Mouse (Mus musculus) retina, postnatal 1 day (tissue): ENCODE data around the gene Clasp2.
"Not testable (repeated sequence)": the region's sequence is repeated elsewhere in the genome, so short reads cannot be mapped to it uniquely, and the experiment has no call there.

Experiments
- DNase-seq: peaks from one replicate; pipeline ENCODE4 v3.0.0-alpha.2; 2012

Clasp2 gene

DNA sequence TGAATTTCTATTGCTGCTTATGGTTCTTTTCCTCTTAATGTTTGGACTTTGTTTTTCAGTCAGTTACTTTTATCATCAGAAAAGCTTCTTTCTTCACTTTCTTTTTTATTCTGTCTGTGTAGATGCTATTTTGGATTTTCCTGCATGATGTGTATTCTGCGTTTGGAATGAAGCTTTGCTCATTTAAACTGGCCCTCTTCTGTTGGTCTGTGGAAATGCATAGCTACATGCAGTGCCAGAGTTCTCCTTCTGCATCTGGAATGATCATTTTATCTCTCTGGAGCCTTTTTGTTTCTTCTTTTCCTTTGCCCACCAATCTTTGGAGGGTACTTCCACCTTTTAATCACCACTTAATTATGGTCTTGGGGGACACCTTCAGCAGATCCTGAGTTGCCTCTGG, 80.9 kb downstream of the Clasp2 start:
- DNase-seq = no peak

DNA sequence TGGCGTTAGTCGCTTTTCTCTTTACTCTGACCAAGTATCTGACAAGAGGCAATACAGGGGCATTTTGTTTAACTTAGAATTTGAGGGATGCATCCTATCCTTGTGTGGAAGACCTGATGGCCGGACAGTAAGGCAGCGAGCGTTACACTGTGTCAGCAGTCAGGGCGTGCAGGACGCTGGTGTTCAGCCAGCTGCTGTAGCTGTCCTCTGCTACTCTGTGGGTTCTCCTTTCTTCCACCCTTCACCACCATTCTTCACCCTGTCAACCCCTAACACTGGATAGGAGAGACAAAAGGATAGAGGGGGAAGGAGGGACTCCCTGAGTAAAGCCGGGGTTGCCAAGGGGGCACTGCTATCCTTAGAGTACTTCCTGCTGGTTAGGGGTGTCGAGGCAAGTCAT, 87.4 kb downstream of the Clasp2 start:
- no peak for DNase-seq

DNA sequence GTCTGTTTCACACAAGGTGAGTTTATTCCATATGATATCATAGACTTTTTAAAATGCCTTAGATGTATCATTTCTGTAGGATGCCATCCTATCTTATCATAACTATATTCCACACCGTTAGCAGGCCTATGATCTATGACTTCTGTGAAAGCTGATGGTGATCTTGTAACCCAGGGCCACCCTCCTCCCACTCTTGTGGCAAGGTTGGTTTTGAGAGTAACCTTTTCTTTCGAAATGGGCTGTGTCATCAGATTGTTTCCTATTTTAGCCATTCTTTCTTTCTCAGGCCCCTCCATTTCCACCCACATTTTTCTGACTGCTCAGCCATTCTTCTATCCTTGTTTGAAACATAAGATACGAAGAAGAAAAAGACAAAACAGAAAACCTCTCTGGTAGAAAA, 88.9 kb downstream of the Clasp2 start:
- no peak for DNase-seq

DNA sequence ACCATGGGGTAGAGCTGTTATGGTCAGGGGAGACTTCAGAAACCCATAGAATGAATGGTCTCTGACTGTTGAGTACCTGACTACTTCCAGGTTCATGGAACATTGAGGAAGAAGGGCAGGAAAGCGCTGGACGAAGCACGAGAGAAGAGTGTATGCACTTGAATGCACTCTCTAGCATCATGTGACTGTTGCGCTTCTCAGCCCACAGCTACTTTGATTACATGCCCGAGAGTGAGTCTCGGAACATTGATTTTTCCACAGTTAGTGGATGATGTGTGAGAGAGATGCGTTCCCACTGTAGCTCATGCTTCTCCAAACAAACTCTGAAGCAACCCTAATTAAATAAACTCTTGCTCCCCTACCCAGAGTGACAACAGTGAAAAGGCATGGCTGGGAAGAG, 92.2 kb downstream of the Clasp2 start:
- DNase-seq = no peak

DNA sequence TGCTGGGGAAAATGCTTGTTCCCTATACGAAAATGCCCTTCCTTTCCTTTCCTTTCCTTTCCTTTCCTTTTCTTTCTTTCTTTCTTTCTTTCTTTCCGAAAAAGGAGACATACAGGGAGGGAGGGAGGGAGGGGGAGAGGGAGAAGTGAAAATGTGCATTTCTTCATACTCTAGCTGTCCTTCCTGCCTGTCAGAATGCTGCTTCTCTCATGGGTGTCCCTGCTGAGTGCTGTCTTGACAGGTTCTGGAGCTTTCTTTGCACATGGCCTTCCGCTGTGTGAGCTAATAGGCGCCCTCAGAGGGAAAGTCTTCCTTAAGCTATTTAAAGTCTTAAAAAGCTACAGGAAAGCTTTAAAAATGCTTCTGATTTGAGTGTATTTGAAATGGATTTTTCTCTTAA, 95.7 kb downstream of the Clasp2 start:
- DNase-seq = no peak

DNA sequence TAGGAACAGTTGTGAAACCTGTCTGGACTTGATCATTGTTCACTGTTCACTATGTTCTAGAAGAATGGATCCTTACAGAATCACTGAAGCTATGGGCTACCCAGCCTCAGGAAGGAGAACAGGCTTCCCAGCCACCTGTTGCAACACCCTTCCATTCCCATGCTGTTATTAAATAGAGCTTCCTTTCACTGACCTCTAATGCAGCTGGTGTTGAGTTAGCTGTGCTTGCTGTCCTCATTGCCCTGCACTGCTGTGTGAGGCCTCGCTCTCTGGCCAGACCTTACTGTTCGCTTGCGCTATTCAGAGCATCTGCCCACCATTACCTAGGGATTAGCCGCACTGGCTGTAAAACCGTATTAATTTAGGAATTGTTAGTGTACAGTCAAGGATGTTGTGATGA, 96.2 kb downstream of the Clasp2 start:
- peak; percentile 56 for DNase-seq

DNA sequence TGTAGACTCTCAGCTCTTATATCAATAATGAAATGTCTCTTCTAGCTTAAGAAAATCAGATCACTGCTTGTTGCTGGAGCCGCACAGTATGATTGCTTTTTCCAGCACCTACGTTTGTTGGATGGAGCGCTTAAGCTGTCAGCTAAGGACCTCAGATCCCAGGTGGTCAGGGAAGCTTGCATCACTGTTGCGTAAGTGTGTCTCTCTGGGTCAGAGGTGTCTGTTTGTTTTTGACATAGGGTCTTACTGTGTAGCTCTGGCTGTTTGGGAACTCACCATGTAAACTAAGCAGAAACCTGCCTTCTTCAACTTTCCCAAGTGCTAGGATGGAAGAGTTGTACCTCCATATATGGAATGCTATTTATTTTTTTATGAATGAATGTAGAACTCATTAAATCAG, 102.8 kb downstream of the Clasp2 start:
- DNase-seq = no peak

DNA sequence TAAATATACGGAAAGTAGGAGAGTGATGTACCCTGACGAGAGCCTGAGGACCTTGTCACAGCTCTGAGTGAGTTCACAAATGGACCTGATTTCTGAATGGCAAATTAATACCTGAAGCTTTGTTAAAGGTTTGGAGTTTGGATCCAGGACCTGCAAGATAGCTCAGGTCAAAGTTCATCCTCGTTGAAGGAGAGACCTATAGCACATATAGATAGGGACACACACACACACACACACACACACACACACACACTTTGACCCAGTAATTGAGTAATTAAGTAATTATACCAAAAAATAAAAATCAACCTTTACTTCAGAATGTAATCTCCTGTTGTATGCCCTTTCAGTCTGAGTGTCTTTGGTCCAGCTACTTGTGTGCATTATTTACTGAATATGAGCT, 114.2 kb downstream of the Clasp2 start:
- DNase-seq = no peak

DNA sequence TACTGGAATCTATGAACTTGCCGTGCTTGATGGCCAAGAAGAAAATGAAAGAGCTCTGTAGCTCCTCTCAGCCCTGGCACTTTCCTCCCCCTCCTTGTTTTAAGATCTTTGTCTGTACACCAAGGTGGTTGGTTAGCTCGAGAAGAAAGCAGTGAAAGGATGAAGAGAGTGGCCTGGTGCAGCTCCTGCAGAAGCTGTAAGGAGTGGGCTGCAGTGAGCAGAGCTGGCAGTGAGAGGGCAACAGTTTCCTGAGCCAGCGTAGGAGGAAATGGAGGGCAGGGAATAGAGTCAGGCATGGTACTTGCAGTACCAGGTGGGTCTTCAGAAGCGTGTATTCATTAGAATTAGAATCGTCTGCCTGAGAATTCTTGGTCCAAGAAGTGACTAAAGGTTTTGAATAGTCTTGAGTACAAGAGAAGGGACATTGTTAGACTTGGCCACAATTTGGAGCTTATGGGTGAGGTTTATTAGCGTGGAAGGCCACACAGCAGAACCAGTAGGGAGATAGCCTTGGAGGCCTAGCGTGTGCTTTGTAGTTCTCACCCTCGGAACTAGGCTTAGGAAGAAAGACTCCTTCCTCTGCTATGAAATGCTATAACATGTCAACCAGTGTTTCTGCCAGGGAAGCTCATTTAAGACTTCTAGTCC, 116.1 kb downstream of the Clasp2 start:
- no peak for DNase-seq

DNA sequence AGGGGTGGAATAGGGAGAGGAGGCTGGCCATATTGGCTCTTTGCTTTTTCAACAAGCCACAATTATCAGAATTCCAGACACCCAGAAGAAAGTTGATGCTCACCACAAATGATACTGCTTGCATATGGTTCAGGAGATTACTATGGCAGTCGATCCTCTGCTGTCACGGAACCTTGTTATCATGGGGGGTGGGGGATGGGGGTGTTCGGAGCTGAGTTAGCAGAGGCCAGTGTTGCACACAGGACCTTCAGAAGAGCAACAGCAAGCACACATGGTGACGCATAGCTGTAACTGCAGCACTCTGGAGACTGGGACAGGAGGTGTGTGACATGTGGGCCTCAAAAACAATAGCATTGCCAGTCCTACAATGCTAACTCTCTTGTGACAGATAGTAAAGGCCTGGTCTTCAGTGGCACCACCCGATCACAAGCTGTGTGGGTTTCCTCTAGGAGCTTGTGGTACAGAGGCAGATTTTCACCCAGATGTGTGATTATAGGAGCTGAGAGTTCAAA, 116.7 kb downstream of the Clasp2 start:
- DNase-seq = no peak

DNA sequence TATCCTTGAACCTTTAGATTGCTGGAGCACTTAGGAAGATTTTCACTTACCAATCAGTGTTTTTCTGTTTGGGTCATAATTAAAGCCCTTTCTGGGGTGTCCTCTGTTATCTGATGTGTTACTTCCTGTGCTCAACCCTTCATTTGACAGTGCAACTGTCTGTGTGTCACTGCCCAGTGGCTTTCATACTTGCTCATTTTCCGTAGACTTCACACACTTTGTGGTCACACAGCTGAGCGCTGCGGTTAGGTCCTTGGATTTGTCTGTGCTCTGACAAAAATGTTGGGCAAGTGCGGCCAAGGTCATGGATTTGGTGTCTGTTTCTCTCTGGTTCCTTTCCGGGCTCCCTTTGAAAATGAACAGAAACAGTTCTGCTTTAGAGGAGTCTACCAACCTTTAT, 118.1 kb downstream of the Clasp2 start:
- DNase-seq = no peak

DNA sequence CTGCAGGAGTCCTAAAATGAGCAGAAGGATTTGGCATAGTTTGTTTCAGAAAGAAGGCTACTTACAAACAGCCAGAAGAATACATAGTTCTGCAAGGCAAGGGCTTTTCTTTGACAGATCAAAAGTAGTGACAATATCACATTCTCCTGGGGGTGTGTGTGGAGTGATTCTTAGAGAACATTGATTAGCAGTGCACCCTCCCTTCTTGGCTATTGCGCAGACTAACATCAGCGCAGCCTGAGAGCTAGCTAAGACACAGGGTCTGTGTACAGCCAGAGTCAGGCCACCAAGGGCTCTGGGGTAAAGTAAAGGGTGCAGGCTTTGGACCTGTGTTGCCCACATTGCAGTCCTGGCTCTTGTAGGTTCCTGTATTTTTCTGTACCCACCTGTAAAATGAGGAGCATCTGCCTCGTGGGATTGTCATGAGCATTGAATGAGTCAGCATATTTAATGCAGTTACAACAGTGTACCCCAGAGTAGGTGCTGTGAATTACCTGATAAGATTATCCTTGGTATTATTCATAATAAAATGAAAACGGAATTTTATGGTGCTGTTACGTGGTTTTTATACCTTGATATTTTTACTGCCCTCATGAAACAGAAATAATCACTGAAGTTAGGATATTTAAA, 122.2 kb downstream of the Clasp2 start:
- DNase-seq = no peak

DNA sequence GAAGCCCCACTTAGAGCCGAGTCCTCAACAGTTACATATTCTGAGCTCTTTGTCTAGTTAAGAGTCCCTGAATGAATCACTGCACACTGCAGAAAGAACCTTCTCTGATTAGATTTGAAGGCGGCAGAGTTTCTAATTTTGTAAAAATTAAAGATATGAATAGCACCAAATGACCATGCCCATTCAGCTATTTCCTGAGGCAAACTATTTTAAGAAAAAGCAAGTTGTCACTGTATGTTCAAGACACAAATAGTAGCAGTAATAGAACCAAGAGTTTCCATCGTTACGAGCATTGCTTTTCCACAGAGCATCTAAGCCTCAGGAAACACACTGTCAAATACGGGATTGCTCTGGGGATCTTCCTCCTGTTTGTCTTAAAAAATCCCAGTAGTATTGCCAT, 126.7 kb downstream of the Clasp2 start:
- no peak for DNase-seq

DNA sequence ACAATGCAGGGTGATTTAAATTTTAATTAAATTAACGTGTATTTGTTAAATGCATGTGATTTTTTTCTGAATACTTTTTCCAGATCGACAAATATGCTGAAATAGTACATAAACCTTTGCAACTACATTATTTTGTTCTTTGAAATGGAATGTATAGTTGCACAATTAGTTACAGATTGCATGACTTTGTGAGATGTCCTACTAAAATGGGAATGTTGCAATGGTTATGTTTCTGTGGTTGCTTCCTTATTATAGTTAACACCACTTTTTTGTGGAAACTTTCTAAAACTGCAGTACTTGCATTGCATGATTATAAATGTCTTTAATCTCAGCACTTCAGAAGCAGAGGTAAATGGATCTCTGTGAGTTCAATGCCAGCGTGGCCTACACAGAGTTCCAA, 153.6 kb downstream of the Clasp2 start:
- no peak for DNase-seq

DNA sequence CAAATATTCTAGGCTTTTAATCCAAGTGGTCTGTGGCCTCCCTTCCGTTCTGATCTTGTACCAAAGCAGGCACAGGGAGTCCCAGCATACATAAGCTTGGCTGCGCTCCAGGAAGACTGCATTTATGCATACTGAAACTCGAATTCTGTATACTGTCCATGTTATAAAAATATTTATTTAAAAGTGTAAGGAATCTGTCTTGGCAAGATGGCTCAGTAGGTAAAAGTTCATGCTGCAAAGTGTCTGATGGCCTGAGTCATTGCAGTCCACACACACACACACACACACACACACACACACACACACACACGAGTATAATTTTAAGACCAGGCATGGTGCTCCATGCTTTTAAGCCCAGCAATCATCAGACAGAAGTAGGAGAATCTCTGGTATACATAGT, 161.9 kb downstream of the Clasp2 start:
- no peak for DNase-seq

DNA sequence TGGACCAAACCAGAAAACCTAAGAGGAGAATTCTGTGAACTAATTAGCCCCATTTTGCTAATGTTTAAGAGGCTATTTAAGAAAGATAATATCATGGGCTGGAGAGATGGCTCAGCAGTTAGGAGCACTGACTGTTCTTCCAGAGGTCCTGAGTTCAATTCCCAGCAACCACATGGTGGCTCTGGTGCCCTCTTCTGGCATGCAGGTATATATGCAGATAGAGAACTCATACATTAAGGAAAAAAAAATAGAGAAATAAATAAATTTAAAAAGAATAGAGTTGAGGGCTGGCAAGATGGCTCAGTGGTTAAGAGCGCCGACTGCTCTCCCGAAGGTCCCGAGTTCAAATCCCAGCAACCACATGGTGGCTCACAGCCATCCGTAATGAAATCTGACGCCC, 163.0 kb downstream of the Clasp2 start:
- not testable (repeated sequence) for DNase-seq

DNA sequence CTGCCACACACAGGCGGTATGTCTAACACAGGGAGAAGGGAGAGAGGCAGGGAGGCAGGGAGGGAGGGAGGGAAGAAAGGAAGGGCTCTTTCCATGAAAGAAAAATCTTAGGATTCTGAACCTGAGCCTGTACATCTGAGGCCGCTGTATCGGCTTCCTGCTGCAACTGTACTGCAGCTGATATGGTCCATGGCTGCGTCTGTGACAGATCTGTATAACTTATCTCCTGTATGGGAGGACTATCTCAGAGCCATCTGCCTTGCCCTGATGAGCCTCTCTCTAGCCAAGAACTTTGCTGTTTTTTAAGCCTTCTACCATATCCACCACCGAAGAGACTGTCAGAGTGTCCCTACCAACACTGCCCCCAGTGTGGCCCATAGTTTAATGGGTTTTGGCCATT, 174.5 kb downstream of the Clasp2 start:
- no peak for DNase-seq

DNA sequence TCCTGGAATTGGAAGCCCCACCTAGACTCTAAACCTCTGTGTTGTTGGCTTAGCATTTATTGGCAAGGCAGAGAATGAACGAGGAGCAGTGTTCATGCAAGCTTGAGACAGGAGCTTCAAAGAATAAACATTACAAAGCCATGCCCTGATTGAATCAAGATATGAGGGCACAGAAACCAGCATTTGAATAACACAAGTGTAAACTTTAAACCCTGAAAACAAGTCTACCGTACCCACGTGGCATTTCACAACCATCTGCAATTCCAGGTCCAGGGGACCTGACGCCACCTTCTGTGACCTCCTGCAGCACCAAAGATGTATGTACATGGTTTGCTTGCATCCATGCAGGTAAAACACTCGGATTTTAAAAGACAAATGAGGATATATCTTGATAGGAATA, 181.4 kb downstream of the Clasp2 start:
- DNase-seq = no peak

DNA sequence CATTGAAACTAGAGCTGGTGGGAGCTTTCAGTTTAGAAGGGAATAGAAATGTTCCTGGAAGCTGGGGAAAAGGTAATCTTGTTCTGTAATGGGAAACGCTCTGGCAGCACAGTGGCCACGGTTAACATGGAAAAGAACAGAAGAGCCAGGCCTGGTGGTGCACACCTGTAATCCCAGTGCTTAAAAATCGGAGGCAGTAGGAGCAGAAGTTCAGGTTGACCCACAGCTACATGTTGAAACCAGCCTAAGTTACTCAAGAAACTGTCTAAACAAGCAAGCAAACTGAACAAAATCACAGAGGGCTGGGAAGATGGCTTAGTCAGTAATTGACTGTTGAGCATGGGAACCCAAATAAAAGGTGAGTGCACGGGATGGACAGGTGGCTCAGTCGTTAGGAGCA, 183.6 kb downstream of the Clasp2 start:
- DNase-seq = no peak

DNA sequence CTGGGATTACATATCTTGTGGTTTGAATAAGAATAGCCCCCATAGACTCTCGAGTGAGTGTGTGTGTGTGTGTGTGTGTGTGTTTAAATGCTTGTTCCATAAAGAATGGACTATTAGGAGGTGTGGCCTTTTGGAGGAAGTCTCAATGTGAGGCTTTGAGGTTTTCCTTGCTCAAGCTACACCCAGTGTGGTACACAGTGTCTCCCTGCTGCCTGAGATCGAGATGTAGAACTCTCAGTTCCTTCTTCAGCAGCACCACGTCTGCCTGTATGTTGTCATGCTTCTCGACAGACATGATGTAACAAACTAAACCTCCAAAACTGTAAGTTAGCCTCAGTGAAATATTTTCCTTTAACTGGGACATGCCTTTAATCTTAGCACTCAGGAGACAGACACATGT, 187.3 kb downstream of the Clasp2 start:
- no peak for DNase-seq

DNA sequence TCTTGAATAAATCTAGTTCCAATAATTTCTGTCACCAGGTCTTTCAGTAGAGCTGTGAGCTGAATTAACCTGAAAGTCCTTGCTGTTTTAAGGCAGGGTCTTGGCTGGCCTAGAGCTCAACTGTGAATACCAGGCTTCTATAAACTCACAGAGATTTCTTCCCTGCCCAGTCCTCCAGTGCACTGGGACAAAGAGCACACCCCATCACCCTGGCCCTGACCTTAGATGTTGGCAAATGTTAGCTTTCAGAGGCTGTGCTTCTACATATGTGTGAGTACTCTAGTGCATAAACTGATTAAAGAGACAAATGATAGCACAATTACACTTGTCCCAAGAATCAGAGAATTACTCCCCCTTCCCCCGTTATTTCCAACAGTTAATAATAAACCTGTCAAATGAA, 188.4 kb downstream of the Clasp2 start:
- no peak for DNase-seq

DNA sequence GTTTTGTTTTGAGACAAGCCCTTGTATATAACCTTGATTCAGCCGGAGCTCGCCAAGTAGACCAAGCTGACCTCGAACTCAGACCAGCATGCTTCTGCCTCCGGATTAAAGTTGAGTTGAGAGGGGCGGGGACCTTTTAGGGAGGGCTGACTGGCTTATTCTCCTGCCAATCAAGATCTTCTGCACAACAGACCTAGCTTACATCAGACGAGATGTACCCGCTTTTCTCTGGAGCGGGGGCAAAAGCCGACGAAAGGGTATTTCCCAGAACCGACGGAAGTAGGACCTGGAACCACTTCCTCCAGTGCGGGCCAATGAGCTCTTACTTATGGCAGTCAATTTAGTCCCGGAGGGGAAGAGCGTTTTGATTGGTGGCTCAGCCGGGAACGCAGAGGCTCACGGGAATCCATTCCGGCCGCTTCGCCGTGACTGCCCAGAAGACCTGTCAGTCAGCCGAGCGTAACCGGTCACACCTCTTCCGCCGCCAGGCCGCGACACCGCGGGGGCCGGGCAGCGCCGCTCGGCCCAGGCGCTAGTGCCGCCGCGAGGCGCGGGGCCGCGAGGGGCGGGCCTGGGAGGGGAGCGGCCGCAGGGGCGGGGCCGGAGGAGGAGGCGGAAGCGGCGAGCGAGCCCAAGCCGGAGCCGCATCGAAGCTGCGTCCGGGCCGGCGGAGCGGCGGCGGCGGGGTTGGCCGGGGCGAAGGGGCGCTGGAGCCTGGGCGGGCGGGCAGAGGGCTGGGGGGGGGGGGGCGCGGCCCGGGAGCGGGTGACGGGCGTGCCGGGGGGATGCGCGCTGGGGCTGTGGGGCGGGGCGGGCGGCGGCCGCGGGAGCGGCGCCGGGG, 189.5 kb downstream of the Clasp2 start, which contains the start of gene Ubp1:
Gene Ubp1, plus strand, starts transcription at position 401 of the 841 bp plus-strand sequence.
- DNase-seq = peak; percentile 99

DNA sequence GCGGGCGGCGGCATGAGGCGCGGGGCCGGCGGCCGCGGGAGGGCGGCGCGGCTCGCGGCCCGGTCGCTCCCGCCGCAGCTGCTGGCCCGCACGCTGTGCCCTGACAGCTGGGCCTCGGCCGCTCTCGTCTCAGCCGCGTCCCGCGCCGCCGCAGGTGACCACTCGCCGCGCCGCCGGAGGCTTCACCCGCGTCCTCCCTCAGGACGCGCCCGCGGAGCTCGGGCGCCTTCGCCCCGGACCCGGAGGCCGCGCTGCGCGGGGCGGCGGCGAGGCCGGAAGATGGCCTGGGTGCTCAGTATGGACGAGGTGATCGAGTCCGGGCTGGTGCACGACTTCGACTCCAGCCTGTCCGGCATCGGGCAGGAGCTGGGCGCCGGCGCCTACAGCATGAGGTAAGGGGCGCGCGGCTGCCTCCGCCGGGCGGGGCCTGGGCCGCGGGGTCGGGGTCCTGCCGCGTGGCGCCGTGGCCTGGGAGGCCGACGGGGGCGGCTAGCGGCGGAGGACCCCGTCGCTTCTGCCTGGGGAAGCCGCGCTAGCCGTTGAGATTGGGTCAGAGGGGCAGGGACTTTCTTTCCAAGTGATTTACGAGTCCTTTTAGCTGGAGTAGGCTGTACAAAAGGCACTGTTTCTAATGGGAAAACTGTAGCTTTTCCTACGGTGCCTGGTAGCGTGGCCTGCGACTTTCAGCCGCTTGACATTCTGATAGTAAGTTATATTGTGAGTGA, 190.3 kb downstream of the Clasp2 start:
- peak; percentile 58 for DNase-seq
